Mouse (Mus musculus) Patski (cell line): ENCODE measurements around the gene Foxred2. TPM values are rescaled to one million over a fixed set of nuclear protein-coding genes. Genes with fewer than 3 reads are reported as not detected.
A peak's percentile ranks its signal among the peaks of the same experiment; 100 is the strongest.

Experiments used
- ATAC-seq: fragments of 100-300 bp; one replicate; pipeline ENCODE4 v1.8.0; 2021
- CTCF ChIA-PET: fragments of 350-600 bp; sonication (Branson Sonifier 250); formaldehyde crosslinking; loops from one replicate; lab custom pipeline; 2022; ENCODE audit warnings: inconsistent platforms; lab: Charles Lee
- POLR2A ChIA-PET: fragments of 350-600 bp; sonication (Branson Sonifier 250); formaldehyde crosslinking; loops from one replicate; lab custom pipeline; 2022; ENCODE audit warnings: antibody characterized with exemption, inconsistent platforms; lab: Charles Lee
- DNase-seq: peaks from one replicate; pipeline ENCODE4 v3.0.0-alpha.2; 2011; ENCODE audit warnings: low read depth, low spot score
- H3K27me3 ChIP-seq: fragments of 371-371 bp; one replicate; pipeline ENCODE4 v1.5.1; 2021
- CTCF ChIP-seq: fragments of 100-300 bp; IDR thresholded peaks from one replicate; pipeline ENCODE4 v1.5.1; 2021
- in situ Hi-C: fragments of 300-500 bp; cut with MboI; formaldehyde crosslinking; loops from 3 replicates; pipeline ENCODE4 v1.11.1; 2018; ENCODE audit warnings: low pct_unique_long_range_greater_than_20kb, mixed read lengths
- polyA plus RNA-seq: library from polyadenylated mRNA; unstranded; gene quantifications from one replicate; pipeline ENCODE4 v1.2.3, GENCODE M21; 2021

Gene Foxred2
- polyA plus RNA-seq, 1 experiment from 2014 or later: 16.1 TPM

DNA sequence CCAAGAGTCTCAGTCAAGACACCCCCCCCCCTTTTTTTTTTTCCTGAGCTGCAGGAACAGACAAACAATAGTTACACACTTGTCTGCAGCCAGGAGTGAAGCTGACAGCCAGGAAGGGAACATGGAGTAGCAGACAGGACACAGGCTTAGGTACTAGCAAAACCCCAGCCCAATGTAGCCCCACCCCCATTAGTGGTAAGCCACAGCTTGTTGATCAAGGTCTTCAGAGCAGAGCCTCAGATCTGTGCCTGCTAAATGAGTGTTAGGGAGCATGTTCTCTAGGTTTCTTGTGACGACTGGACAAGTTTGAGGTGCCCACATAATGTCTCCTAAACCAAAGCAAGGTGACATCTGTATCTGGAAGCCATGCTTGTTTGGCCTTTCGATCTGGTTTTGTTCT is 2.2 kb downstream of the Foxred2 start:
- ChIA-PET POLR2A (interaction anchor here (0.6 kb wide), 1 partner anchor 13 kb away, joined by 6 read pairs; no protein-coding TSS in a partner anchor), CTCF (interaction anchor here (2.0 kb wide), 1 partner anchor 9 kb away, joined by 4 read pairs; no protein-coding TSS in a partner anchor)
- ATAC-seq (no peak), DNase-seq (no peak)
- TF ChIP-seq CTCF: no peak
- in situ Hi-C loops: no loop called here
- H3K27me3 ChIP-seq: no peaks in the 10 kb centered on the region

GRCm38 (mm10) chr15:77952921-77953320 is 3.6 kb downstream of the Foxred2 start:
- in situ Hi-C loops: no loop called here
- ChIA-PET POLR2A (interaction anchor here (0.9 kb wide), 1 partner anchor 17 kb away, joined by 4 read pairs; no protein-coding TSS in a partner anchor), CTCF (no interaction called here)
- H3K27me3 ChIP-seq: no peaks in the 10 kb centered on the region
- DNase-seq (no peak), ATAC-seq (no peak)
- TF ChIP-seq CTCF: no peak

DNA sequence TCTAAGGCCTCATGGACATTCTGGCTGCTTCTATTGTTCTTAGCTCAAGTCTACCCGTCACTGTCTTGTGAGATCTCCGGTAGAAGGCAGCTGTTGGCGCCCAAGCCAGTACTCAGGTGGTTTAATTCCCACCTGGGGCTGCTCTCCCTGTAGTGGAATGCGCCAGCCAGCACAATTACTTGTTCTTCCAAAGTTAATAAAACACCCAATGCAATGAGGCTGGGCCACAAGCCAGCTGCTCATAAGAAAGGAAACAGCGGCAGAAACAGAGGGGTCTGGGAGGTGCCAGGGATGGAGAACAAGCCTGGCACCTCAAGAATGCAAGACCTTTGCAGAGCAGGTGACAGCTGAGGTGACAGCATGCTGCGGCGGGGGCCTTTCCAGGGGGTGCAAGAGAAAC is 7.5 kb downstream of the Foxred2 start:
- CTCF ChIA-PET: no interaction called here
- no peak for ATAC-seq
- TF ChIP-seq CTCF: no peak
- no peaks in the 10 kb centered on the region for H3K27me3 ChIP-seq
- in situ Hi-C loops: no loop called here
- POLR2A ChIA-PET: interaction anchor here (1.0 kb wide), 1 partner anchor 22 kb away, joined by 4 read pairs; the partner anchor contains the start of gene Eif3d
- no peak for DNase-seq

DNA sequence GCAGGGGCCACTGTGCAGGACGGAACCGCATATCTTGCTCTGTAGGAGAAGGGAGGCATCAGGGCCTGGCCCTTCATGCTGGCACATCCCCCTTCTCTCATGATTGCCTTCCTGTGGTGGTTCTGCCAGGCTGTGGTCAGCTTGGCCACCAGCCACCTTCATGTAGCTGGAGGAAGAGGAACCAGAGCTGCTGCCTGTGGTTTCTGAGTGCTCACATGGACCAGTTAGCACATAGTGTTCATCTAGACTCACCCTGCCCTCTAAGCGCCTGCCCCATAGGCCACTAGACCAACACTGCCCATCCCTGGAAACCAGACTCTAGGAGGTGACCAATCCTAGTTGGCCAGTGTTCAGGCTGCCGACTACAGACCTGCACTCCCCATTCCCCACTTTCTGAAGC is 10.8 kb downstream of the Foxred2 start:
- CTCF ChIA-PET: interaction anchor here (0.8 to 2.7 kb wide), 5 partner anchors 10 to 331 kb away, joined by 3 to 10 read pairs (median 4); partner anchors contain the start of gene Eif3d
- in situ Hi-C loops: no loop called here
- peak; percentile 83 for DNase-seq

GRCm38 (mm10) chr15:77941563-77941962 is 15.0 kb downstream of the Foxred2 start:
- DNase-seq (no peak), ATAC-seq (no peak)
- in situ Hi-C loops: no loop called here
- no peaks in the 10 kb centered on the region for H3K27me3 ChIP-seq
- ChIA-PET POLR2A (no interaction called here), CTCF (no interaction called here)
- no peak for TF ChIP-seq CTCF

More for the DNA sequence above, 10.8 kb downstream of the Foxred2 start:
- H3K27me3 ChIP-seq: no peaks in the 10 kb centered on the region
- POLR2A ChIA-PET: interaction anchor here (0.6 to 1.4 kb wide), 3 partner anchors 11 to 27 kb away, joined by 3 to 5 read pairs (median 3); partner anchors contain the start of genes Eif3d and Foxred2
- peak; percentile 93 for ATAC-seq
- TF ChIP-seq CTCF: no peak

DNA sequence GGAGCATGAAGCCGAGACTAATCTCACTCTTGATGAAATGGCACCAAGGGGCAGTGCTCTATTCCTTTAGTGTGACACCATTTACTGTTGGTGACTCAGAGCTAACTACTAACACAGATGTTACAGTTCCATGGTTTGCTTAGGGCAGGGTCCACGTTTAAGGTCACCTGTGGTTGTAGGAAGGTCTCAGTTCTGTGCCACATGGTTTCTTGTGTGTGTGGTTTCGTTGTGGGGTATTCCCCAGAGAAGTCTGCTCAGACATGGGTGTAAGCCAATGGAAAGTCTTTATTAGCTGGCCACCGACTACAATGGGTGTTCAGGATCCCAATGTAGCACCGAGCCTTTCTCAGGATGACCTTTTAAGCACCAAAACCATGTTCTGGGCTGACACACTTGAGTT is 18.0 kb downstream of the Foxred2 start:
- ChIA-PET CTCF (interaction anchor here (1.3 kb wide), 1 partner anchor 31 kb away, joined by 3 read pairs; no protein-coding TSS in a partner anchor), POLR2A (no interaction called here)
- no peaks in the 10 kb centered on the region for H3K27me3 ChIP-seq
- ATAC-seq: no peak
- no peak for DNase-seq
- TF ChIP-seq CTCF: no peak
- in situ Hi-C loops: no loop called here

DNA sequence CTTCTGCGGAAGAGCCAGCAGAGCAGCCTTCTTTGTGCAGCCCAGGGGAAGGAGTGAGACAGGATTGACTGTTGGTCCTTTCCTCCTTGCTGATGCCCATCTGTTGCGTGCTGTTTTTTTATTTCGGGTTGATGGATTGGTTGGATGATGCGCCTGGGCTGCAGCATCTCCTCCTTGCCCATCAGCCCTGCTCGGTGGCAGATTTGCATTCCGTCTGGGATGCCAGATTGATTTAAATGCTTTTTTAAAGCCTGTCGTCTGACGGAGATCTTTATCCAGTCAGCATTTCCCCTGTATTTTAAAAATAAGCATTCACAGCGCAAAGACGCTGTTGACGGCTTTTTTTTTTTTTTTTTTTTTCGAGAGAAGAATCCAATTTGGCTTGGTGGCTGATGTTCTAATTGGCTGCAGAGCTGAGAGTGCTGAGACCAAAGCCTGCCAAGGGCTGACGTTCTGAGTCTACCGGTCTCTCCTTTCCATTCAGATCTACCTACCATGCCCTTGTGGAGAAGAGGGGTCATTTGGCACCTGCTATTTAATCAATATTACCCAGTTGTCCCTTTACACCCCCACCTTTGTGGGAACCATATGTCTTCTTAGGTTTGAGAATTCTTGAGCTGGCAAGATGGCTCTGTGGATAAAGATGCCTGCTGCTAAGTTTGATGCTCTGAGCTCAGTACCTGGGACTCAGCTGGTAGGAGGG is 20.7 kb downstream of the Foxred2 start:
- in situ Hi-C loops: no loop called here
- ChIA-PET POLR2A (no interaction called here), CTCF (interaction anchor here (1.5 to 3.1 kb wide), 2 partner anchors 9 to 304 kb away, joined by 5 to 8 read pairs; no protein-coding TSS in a partner anchor)
- H3K27me3 ChIP-seq: no peaks in the 10 kb centered on the region
- no peak for ATAC-seq
- DNase-seq: no peak
- no peak for TF ChIP-seq CTCF

DNA sequence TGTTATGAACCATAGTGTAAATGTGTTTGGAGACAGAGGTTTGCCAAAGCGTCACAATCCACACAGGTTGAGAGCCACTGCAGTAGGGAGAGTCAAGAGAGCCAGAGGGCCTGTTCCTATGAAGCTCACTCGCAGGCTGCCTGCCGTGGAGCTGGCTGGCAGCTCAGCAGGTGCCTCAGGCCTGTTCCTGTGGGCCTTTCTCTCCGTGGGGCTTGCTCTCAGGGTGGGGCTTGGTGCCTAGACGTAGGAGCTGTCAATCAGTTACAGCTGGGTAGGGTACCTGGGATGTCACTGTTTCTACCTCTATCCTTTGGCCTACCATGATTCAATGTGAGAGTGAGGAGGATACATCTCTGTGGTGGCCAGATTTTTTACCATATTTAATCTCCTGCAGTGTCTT is 21.6 kb downstream of the Foxred2 start:
- no peak for DNase-seq
- H3K27me3 ChIP-seq: no peaks in the 10 kb centered on the region
- TF ChIP-seq CTCF: no peak
- ChIA-PET POLR2A (interaction anchor here (1.6 to 1.7 kb wide), 2 partner anchors 22 to 36 kb away, joined by 4 to 7 read pairs; partner anchors contain the start of gene Foxred2), CTCF (interaction anchor here (0.8 to 3.1 kb wide), 9 partner anchors 8 to 305 kb away, joined by 3 to 11 read pairs (median 4); partner anchors contain the start of gene Foxred2)
- in situ Hi-C loops: loop anchor here (5.0 kb wide), 1 partner anchor 237 kb away; the partner anchor contains the start of gene Ift27
- no peak for ATAC-seq

DNA sequence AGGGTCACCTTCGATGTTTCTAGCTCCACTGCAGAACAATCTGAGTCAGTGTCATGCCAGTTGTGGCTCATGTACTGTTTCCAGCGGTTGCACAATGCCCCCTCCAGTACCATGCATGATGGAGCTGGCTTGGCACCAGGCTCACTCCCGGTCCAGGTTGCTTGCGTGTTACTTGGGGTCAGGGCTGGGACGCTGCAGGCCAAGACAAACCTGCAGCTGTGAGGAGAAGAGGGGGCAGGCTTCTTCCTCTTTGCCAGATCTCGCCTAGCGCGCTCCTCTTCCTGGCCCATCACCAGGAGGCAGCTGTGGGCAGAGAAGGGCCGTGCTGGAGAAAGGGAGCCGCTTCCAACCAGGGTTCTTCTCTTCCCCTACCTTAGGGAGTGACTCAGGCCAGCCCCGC is 22.2 kb downstream of the Foxred2 start:
- no peaks in the 10 kb centered on the region for H3K27me3 ChIP-seq
- DNase-seq (peak; percentile 61), ATAC-seq (peak; percentile 71)
- in situ Hi-C loops: loop anchor here (5.0 kb wide), 1 partner anchor 238 kb away; the partner anchor contains the start of gene Ift27
- POLR2A ChIA-PET: interaction anchor here (1.1 to 1.7 kb wide), 4 partner anchors 13 to 37 kb away, joined by 4 to 7 read pairs (median 6); partner anchors contain the start of genes Eif3d and Foxred2
- CTCF ChIA-PET: interaction anchor here (0.8 to 3.1 kb wide), 15 partner anchors 8 to 305 kb away, joined by 3 to 11 read pairs (median 3); partner anchors contain the start of genes Eif3d and Foxred2
- no peak for TF ChIP-seq CTCF

GRCm38 (mm10) chr15:77933770-77934169 is 22.8 kb downstream of the Foxred2 start:
- POLR2A ChIA-PET: interaction anchor here (0.6 to 1.7 kb wide), 7 partner anchors 14 to 314 kb away, joined by 3 to 7 read pairs (median 4); partner anchors contain the start of genes Eif3d and Foxred2
- TF ChIP-seq CTCF: no peak
- ATAC-seq: peak; percentile 63
- peak; percentile 68 for DNase-seq
- in situ Hi-C loops: loop anchor here (5.0 kb wide), 1 partner anchor 239 kb away; the partner anchor contains the start of gene Ift27
- no peaks in the 10 kb centered on the region for H3K27me3 ChIP-seq
- CTCF ChIA-PET: interaction anchor here (0.9 to 3.1 kb wide), 12 partner anchors 9 to 306 kb away, joined by 3 to 11 read pairs (median 4); partner anchors contain the start of genes Eif3d and Foxred2
